Mouse (Mus musculus): ENCODE measurements around the gene Cryge.

GRCm38 (mm10) chr1:65041837-65042236 is 9.1 kb downstream of the Cryge start:
- TF ChIP-seq CTCF (IDR thresholded peaks at IDR 0.05; ENCODE audit: low read depth, low read length) (no peak), GATA1 (IDR thresholded peaks at IDR 0.05; ENCODE audit: borderline replicate concordance, low read length) (no peak)
